In the genomic region with DNA sequence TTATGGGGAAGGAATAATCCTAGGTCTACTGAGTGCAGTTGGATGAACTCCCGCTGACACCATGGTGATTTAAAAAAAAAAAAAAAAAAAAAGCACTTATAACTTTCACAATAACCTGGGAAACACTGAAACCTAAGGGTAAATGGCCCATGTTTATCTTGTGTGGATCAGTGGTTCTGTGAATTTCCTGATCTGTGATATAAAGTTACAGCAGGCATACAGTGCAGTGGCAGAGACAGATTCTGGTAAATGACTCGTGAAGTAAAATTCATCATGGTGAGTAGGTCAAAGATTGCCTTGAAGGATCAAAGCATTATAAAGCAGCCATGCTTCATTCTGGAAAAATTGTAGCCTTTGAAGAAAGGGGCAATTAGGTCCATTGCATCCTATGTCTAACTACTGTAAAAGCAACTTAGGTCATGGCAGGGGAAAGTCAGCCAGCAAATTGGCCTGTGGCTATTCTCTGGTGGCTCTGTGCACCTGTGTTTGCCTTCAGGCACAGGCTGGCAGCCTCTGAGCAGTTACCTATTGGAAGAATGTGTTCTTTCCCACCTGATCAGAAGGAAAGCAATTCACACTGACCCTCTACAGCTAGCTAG, we compare ENCODE assay signal across 29 mouse cellular contexts. TPM values are rescaled to one million over a fixed set of nuclear protein-coding genes. Genes with fewer than 3 reads are reported as not detected.
DNase-seq lines count a peak whose midpoint lies in the region; ATAC-seq and TF ChIP-seq lines count a peak whose summit lies in the region.
"Had no signal": no experiment of that assay in that cellular context is flagged by ENCODE, and none has a peak within 500 bp of the region (broad histone marks: within the 10 kb centered on the region; RNA-seq: fewer than 3 reads in every experiment).

No protein-coding gene starts in this region.

- no peaks in the 10 kb centered on the region; the same call in 1 of the 2 replicates for H3K4me1 ChIP-seq in kidney, adult 2 months (ENCODE audit: control insufficient read depth, insufficient read depth, low read length)
- peaks cover 24% of the 10 kb centered on the region for H3K4me1 ChIP-seq in kidney, embryonic 16.5 days (ENCODE audit: insufficient read depth, low read length)
- H3K4me1 ChIP-seq: embryonic facial prominence, embryonic 10.5 days; embryonic facial prominence, embryonic 13.5 days; forebrain, embryonic 12.5 days; forebrain, embryonic 15.5 days; heart, embryonic 10.5 days; heart, embryonic 13.5 days had no signal

- H3K9me3 ChIP-seq in kidney, embryonic 16.5 days (ENCODE audit: low read length) = 0 out of 2 replicates have a peak, but pooled peaks cover 3% of the 10 kb centered on the region
- H3K9me3 ChIP-seq: embryonic facial prominence, embryonic 10.5 days; embryonic facial prominence, embryonic 13.5 days; forebrain, embryonic 12.5 days; forebrain, embryonic 15.5 days; heart, embryonic 10.5 days; heart, embryonic 13.5 days had no signal

- H3K36me3 ChIP-seq in kidney, adult 2 months (ENCODE audit: control insufficient read depth, insufficient read depth, low read length) = no peaks in the 10 kb centered on the region
- H3K36me3 ChIP-seq in kidney, embryonic 16.5 days (ENCODE audit: insufficient read depth, low read length) = no peaks in the 10 kb centered on the region
- H3K36me3 ChIP-seq: embryonic facial prominence, embryonic 10.5 days; embryonic facial prominence, embryonic 13.5 days; forebrain, embryonic 12.5 days; forebrain, embryonic 15.5 days; heart, embryonic 10.5 days; heart, embryonic 13.5 days had no signal

- TF ChIP-seq CTCF in kidney, adult 2 months (conservative IDR thresholded peaks at IDR 0.05; ENCODE audit: insufficient read depth, insufficient read length, low read depth, low read length) = no peak

- peak; percentile 85 for ATAC-seq in kidney, embryonic 16.5 days (ENCODE audit: low FRiP score, low TSS enrichment)
- ATAC-seq: activated CD4-positive, CD25-positive, alpha-beta regulatory T cell, adult 4 months; forebrain, embryonic 15.5 days had no signal

- H3K9ac ChIP-seq in kidney, embryonic 16.5 days (replicated peaks; ENCODE audit: low read length) = no peak overlapping the region
- H3K9ac ChIP-seq: embryonic facial prominence, embryonic 13.5 days; forebrain, embryonic 12.5 days; forebrain, embryonic 15.5 days; heart, embryonic 13.5 days had no signal

- DNase-seq in kidney, adult 2 months = peak; percentile 3
- no peak for DNase-seq in kidney, adult 11 months
- DNase-seq in kidney, adult 18-20 months = no peak
- DNase-seq in kidney, postnatal 4 days = peak; percentile 12 to 19
- DNase-seq in kidney, adult 9 months = no peak
- peak; percentile 62 for DNase-seq in gonadal fat pad, adult 2 months (ENCODE audit: low read depth)
- DNase-seq: adrenal gland, adult 8-10 months; adrenal gland, postnatal 25 days; cerebellum, adult 11-12 months; cerebellum, adult 8-10 months; cerebellum, postnatal 10 days; cerebellum, postnatal 36 days; embryo, embryonic 11 days; gastrocnemius, postnatal 25 days; heart, adult 2 months; heart, postnatal 14 days; heart, postnatal 4 days had no signal

- no peak for TF ChIP-seq POLR2A in kidney, adult 2 months (IDR thresholded peaks at IDR 0.05; ENCODE audit: low read depth, low read length)

- WGBS in kidney, adult 2 months = 45% methylated on average over 2 of the region's 2 CpGs
- WGBS in kidney, embryonic 16.5 days = 27% methylated on average over 2 of the region's 2 CpGs

- H3K27ac ChIP-seq in kidney, adult 2 months (ENCODE audit: insufficient read depth, low read depth, low read length) = no peak overlapping the region
- peak overlapping the region; percentile 86 for H3K27ac ChIP-seq in kidney, embryonic 16.5 days (ENCODE audit: low read length)
- H3K27ac ChIP-seq: embryonic facial prominence, embryonic 10.5 days; embryonic facial prominence, embryonic 13.5 days; forebrain, embryonic 12.5 days; forebrain, embryonic 15.5 days; heart, adult 2 months; heart, embryonic 10.5 days; heart, embryonic 13.5 days had no signal

- H3K27me3 ChIP-seq in kidney, adult 2 months (replicated peaks; ENCODE audit: control insufficient read depth, insufficient read depth, low read length) = no peaks in the 10 kb centered on the region
- H3K27me3 ChIP-seq in kidney, embryonic 16.5 days (ENCODE audit: insufficient read depth, low read length) = no peaks in the 10 kb centered on the region
- H3K27me3 ChIP-seq: embryonic facial prominence, embryonic 13.5 days; forebrain, embryonic 12.5 days; forebrain, embryonic 15.5 days; heart, embryonic 13.5 days had no signal

- H3K4me3 ChIP-seq in kidney, adult 2 months (ENCODE audit: insufficient read depth, low read depth, low read length) = no peak overlapping the region
- no peak overlapping the region for H3K4me3 ChIP-seq in kidney, embryonic 16.5 days (ENCODE audit: low read length)
- H3K4me3 ChIP-seq: embryonic facial prominence, embryonic 10.5 days; embryonic facial prominence, embryonic 13.5 days; erythroblast, embryonic 14.5 days; forebrain, embryonic 12.5 days; forebrain, embryonic 15.5 days; heart, adult 2 months; heart, embryonic 10.5 days; heart, embryonic 13.5 days had no signal

- H3K4me2 ChIP-seq in kidney, embryonic 16.5 days (replicated peaks; ENCODE audit: low read depth, low read length) = no peak overlapping the region
- H3K4me2 ChIP-seq: embryonic facial prominence, embryonic 13.5 days; forebrain, embryonic 12.5 days; forebrain, embryonic 15.5 days; heart, embryonic 13.5 days had no signal

RNA-seq across cellular contexts. Expression of gene Spink8, which starts 5.3 kb away (rescaled TPM):
- 32.8 and 35.6 TPM in 2 replicates for polyA plus RNA-seq in kidney, adult 2 months (2012; rRNA removed)
- 14.9 and 17.3 TPM in 2 replicates for polyA plus RNA-seq in kidney, embryonic 16.5 days (2015; fragmentation: Nextera tagmentation; extraction: Ambion mirVana)
- 3,031 and 4,791 TPM in 2 replicates for polyA plus RNA-seq in gonadal fat pad, adult 2 months (2012; rRNA removed)
- polyA plus RNA-seq: activated CD4-positive, CD25-positive, alpha-beta regulatory T cell, adult 4 months; brain, embryonic 14.5 days; embryonic facial prominence, embryonic 10.5 days; embryonic facial prominence, embryonic 13.5 days; erythroblast, embryonic 14.5 days; forebrain, embryonic 12.5 days; forebrain, embryonic 15.5 days; heart, adult 2 months; heart, embryonic 10.5 days; heart, embryonic 13.5 days; heart, embryonic 16.5 days; hindbrain, embryonic 11.5 days had no signal

RNA-seq across cellular contexts. Expression of gene Fbxw27, which starts 16.3 kb away (rescaled TPM):
- not detected in 2 replicates for polyA plus RNA-seq in kidney, adult 2 months (2012; rRNA removed)
- not detected in 2 replicates for polyA plus RNA-seq in kidney, embryonic 16.5 days (2015; fragmentation: Nextera tagmentation; extraction: Ambion mirVana)
- polyA plus RNA-seq in gonadal fat pad, adult 2 months (2012; rRNA removed) = 0.30 and 0.43 TPM in 2 replicates
- polyA plus RNA-seq: activated CD4-positive, CD25-positive, alpha-beta regulatory T cell, adult 4 months; embryonic facial prominence, embryonic 10.5 days; embryonic facial prominence, embryonic 13.5 days; erythroblast, embryonic 14.5 days; forebrain, embryonic 12.5 days; heart, adult 2 months; heart, embryonic 10.5 days; heart, embryonic 13.5 days; heart, embryonic 16.5 days; hindbrain, embryonic 11.5 days had no signal

RNA-seq across cellular contexts. Expression of gene Nme6, which starts 25.8 kb away (rescaled TPM):
- polyA plus RNA-seq in kidney, adult 2 months (2012; rRNA removed) = 36.5 and 38.6 TPM in 2 replicates
- polyA plus RNA-seq in kidney, embryonic 16.5 days (2015; fragmentation: Nextera tagmentation; extraction: Ambion mirVana) = 77.8 and 79.1 TPM in 2 replicates
- 37.7 and 38.8 TPM in 2 replicates for polyA plus RNA-seq in gonadal fat pad, adult 2 months (2012; rRNA removed)

RNA-seq across cellular contexts. Expression of gene Camp, which starts 42.6 kb away (rescaled TPM):
- polyA plus RNA-seq in kidney, adult 2 months (2012; rRNA removed) = not detected in 2 replicates
- polyA plus RNA-seq in kidney, embryonic 16.5 days (2015; fragmentation: Nextera tagmentation; extraction: Ambion mirVana) = 1.4 and 2.2 TPM in 2 replicates
- polyA plus RNA-seq in gonadal fat pad, adult 2 months (2012; rRNA removed) = 0.18 and 0.68 TPM in 2 replicates
- polyA plus RNA-seq: activated CD4-positive, CD25-positive, alpha-beta regulatory T cell, adult 4 months; embryonic facial prominence, embryonic 10.5 days; heart, embryonic 10.5 days had no signal

Comparison
In these comparisons a context has a peak if more than half of its experiments do, and no peak if none do; other contexts are left out.
1. DNase-seq: peak in kidney, adult 2 months (single experiment), kidney, postnatal 4 days (2 of 2) and gonadal fat pad, adult 2 months (single experiment); none in kidney, adult 11 months (single experiment), kidney, adult 18-20 months (single experiment) and kidney, adult 9 months (single experiment).
2. RNA of gene Spink8, which starts 5.3 kb away (polyA plus RNA-seq): 3,031 to 4,791 TPM in gonadal fat pad, adult 2 months; 32.8 to 35.6 TPM in kidney, adult 2 months and 14.9 to 17.3 TPM in kidney, embryonic 16.5 days; every median in the first group is over 10 times any median in the second.